20 mouse cellular contexts compared by ENCODE assay signal in genomic region chr17:56688045-56688444, GRCm38 (mm10). TPM values are rescaled to one million over a fixed set of nuclear protein-coding genes. Genes with fewer than 3 reads are reported as not detected.
DNase-seq lines count a peak whose midpoint lies in the region; ATAC-seq and TF ChIP-seq lines count a peak whose summit lies in the region.
"Had no signal": no experiment of that assay in that cellular context is flagged by ENCODE, and none has a peak within 500 bp of the region (broad histone marks: within the 10 kb centered on the region; RNA-seq: fewer than 3 reads in every experiment).

No protein-coding gene starts in this region.

- H3K27me3 ChIP-seq in stomach, embryonic 15.5 days (replicated peaks) = no peaks in the 10 kb centered on the region
- no peaks in the 10 kb centered on the region for H3K27me3 ChIP-seq in stomach, postnatal 0 days (ENCODE audit: control insufficient read depth, insufficient read depth, low read length)
- H3K27me3 ChIP-seq in liver, embryonic 14.5 days (ENCODE audit: control insufficient read depth, insufficient read depth, low read length) = no peaks in the 10 kb centered on the region
- H3K27me3 ChIP-seq: forebrain, embryonic 15.5 days; limb, embryonic 13.5 days; midbrain, embryonic 12.5 days had no signal

- TF ChIP-seq CTCF in stomach, postnatal 0 days (IDR thresholded peaks at IDR 0.05; ENCODE audit: low read depth) = no peak
- no peak for TF ChIP-seq CTCF in liver, embryonic 14.5 days (IDR thresholded peaks at IDR 0.05; ENCODE audit: low read depth)

- DNase-seq in stomach, postnatal 0 days (ENCODE audit: low spot score) = no peak
- DNase-seq in liver, embryonic 14.5 days (ENCODE audit: low read depth in 3 of 3, low spot score in 3 of 3) = peak; percentile 73 to 77 (median 73)
- DNase-seq in cerebellum, postnatal 10 days = no peak
- no peak for DNase-seq in left cerebral cortex, postnatal 25 days (ENCODE audit: low spot score in 2 of 2)
- DNase-seq in thymus, postnatal 14 days = no peak
- DNase-seq: adrenal gland, postnatal 10 days; cerebellum, adult 11-12 months; gastrocnemius, postnatal 25 days; heart, adult 2 months; heart, postnatal 4 days; kidney, adult 11 months; thymus, adult 2 months had no signal

- TF ChIP-seq EP300 in stomach, postnatal 0 days (optimal IDR thresholded peaks at IDR 0.05) = no peak
- peak; percentile 96 for TF ChIP-seq EP300 in liver, embryonic 14.5 days (IDR thresholded peaks at IDR 0.05; ENCODE audit: low read depth)

- no peak overlapping the region for H3K9ac ChIP-seq in stomach, embryonic 15.5 days
- H3K9ac ChIP-seq in stomach, postnatal 0 days (ENCODE audit: low read length) = no peak overlapping the region
- H3K9ac ChIP-seq in liver, embryonic 14.5 days (replicated peaks) = peak overlapping the region; percentile 1
- H3K9ac ChIP-seq: forebrain, embryonic 15.5 days; limb, embryonic 13.5 days; midbrain, embryonic 12.5 days had no signal

- H3K36me3 ChIP-seq in stomach, embryonic 15.5 days = peaks cover 40% of the 10 kb centered on the region
- peaks cover 14% of the 10 kb centered on the region; the same call in 1 of the 2 replicates for H3K36me3 ChIP-seq in stomach, postnatal 0 days (ENCODE audit: control insufficient read depth, insufficient read depth, low read length)
- peaks cover 40% of the 10 kb centered on the region for H3K36me3 ChIP-seq in liver, embryonic 14.5 days (replicated peaks; ENCODE audit: control insufficient read depth, insufficient read depth, low read depth)

- no peak overlapping the region for H3K4me3 ChIP-seq in stomach, embryonic 15.5 days (replicated peaks)
- H3K4me3 ChIP-seq in stomach, postnatal 0 days (ENCODE audit: low read depth, low read length) = no peak overlapping the region
- no peak overlapping the region for H3K4me3 ChIP-seq in liver, embryonic 14.5 days (ENCODE audit: insufficient read depth in 1 of 2, low read depth in 2 of 2, low read length in 2 of 2)
- H3K4me3 ChIP-seq: erythroblast, embryonic 14.5 days; forebrain, embryonic 15.5 days; heart, adult 2 months; limb, embryonic 13.5 days; midbrain, embryonic 12.5 days had no signal

- peaks cover 2% of the 10 kb centered on the region; the same call in 1 of the 2 replicates for H3K4me1 ChIP-seq in stomach, embryonic 15.5 days
- no peaks in the 10 kb centered on the region for H3K4me1 ChIP-seq in stomach, postnatal 0 days (replicated peaks; ENCODE audit: control insufficient read depth, insufficient read depth)
- peaks cover 16 to 43% of the 10 kb centered on the region in 2 experiments for H3K4me1 ChIP-seq in liver, embryonic 14.5 days (replicated peaks; ENCODE audit: control insufficient read depth in 2 of 2, insufficient read depth in 2 of 2, low read length in 1 of 2)
- H3K4me1 ChIP-seq: midbrain, embryonic 12.5 days had no signal

- no peak overlapping the region for H3K27ac ChIP-seq in stomach, embryonic 15.5 days
- H3K27ac ChIP-seq in stomach, postnatal 0 days (replicated peaks) = no peak overlapping the region
- H3K27ac ChIP-seq in liver, embryonic 14.5 days = peak overlapping the region; percentile 69
- H3K27ac ChIP-seq: forebrain, embryonic 15.5 days; heart, adult 2 months; limb, embryonic 13.5 days; macrophage; midbrain, embryonic 12.5 days had no signal

- peak; percentile 64 for ATAC-seq in stomach, embryonic 15.5 days (ENCODE audit: insufficient read depth, low FRiP score, low read depth)
- no peak for ATAC-seq in stomach, postnatal 0 days (ENCODE audit: low FRiP score, low TSS enrichment)
- ATAC-seq in common myeloid progenitor, adult 5-6 weeks (replicated peaks; ENCODE audit: low read depth, poor library complexity, severe bottlenecking) = peak; percentile 46
- ATAC-seq in liver, embryonic 14.5 days (ENCODE audit: insufficient read depth) = peak; percentile 92
- ATAC-seq: activated CD4-positive, CD25-positive, alpha-beta regulatory T cell, adult 4 months; forebrain, embryonic 15.5 days had no signal

- intact Hi-C loops in left cerebral cortex, postnatal 25 days (cut with DNase I) = no loop called here

- H3K9me3 ChIP-seq in stomach, embryonic 15.5 days = no peaks in the 10 kb centered on the region
- no peaks in the 10 kb centered on the region for H3K9me3 ChIP-seq in stomach, postnatal 0 days (ENCODE audit: control insufficient read depth, low read length)
- H3K9me3 ChIP-seq in liver, embryonic 14.5 days (ENCODE audit: control insufficient read depth, low read length) = no peaks in the 10 kb centered on the region
- H3K9me3 ChIP-seq: forebrain, embryonic 15.5 days; limb, embryonic 13.5 days; midbrain, embryonic 12.5 days had no signal

- no peak overlapping the region for H3K4me2 ChIP-seq in stomach, embryonic 15.5 days
- no peak overlapping the region for H3K4me2 ChIP-seq in stomach, postnatal 0 days (replicated peaks; ENCODE audit: low read depth)
- H3K4me2 ChIP-seq in liver, embryonic 14.5 days (ENCODE audit: low read depth) = peak overlapping the region; percentile 47
- H3K4me2 ChIP-seq: forebrain, embryonic 15.5 days; limb, embryonic 13.5 days; midbrain, embryonic 12.5 days had no signal

RNA-seq across cellular contexts. Expression of gene Ranbp3, which starts 15.0 kb away (rescaled TPM):
- 75.9 and 81.6 TPM in 2 replicates for polyA plus RNA-seq in stomach, embryonic 15.5 days (2015; fragmentation: Nextera tagmentation; extraction: Ambion mirVana)
- polyA plus RNA-seq in stomach, postnatal 0 days (2015; fragmentation: Nextera tagmentation; extraction: Ambion mirVana) = 34.5 and 35.4 TPM in 2 replicates
- total RNA-seq in common myeloid progenitor, adult 5-6 weeks (2017) = 56.2 and 56.7 TPM in 2 replicates
- 40.9 and 42.9 TPM in 2 replicates for polyA plus RNA-seq in liver, embryonic 14.5 days (2012; rRNA removed)
- polyA plus RNA-seq in liver, embryonic 14.5 days (2014; fragmentation: Nextera tagmentation; extraction: Ambion mirVana) = 34.2 and 37.2 TPM in 2 replicates
- 10 to 100 TPM; 88.4 to 91.3 TPM for total RNA-seq in left cerebral cortex, postnatal 25 days (2021)

RNA-seq across cellular contexts. Expression of gene Ndufa11, which starts 29.5 kb away (rescaled TPM):
- 437 and 463 TPM in 2 replicates for polyA plus RNA-seq in stomach, embryonic 15.5 days (2015; fragmentation: Nextera tagmentation; extraction: Ambion mirVana)
- polyA plus RNA-seq in stomach, postnatal 0 days (2015; fragmentation: Nextera tagmentation; extraction: Ambion mirVana) = 584 and 595 TPM in 2 replicates
- total RNA-seq in common myeloid progenitor, adult 5-6 weeks (2017) = 63.1 and 84.2 TPM in 2 replicates
- polyA plus RNA-seq in liver, embryonic 14.5 days (2012; rRNA removed) = 119 and 215 TPM in 2 replicates
- polyA plus RNA-seq in liver, embryonic 14.5 days (2014; fragmentation: Nextera tagmentation; extraction: Ambion mirVana) = 276 and 284 TPM in 2 replicates
- 100 to 1,000 TPM; 227 to 237 TPM for total RNA-seq in left cerebral cortex, postnatal 25 days (2021)

RNA-seq across cellular contexts. Expression of gene Vmac, which starts 29.8 kb away (rescaled TPM):
- polyA plus RNA-seq in stomach, embryonic 15.5 days (2015; fragmentation: Nextera tagmentation; extraction: Ambion mirVana) = 16.9 and 21.5 TPM in 2 replicates
- polyA plus RNA-seq in stomach, postnatal 0 days (2015; fragmentation: Nextera tagmentation; extraction: Ambion mirVana) = 19.0 and 22.8 TPM in 2 replicates
- total RNA-seq in common myeloid progenitor, adult 5-6 weeks (2017) = 6.1 and 11.1 TPM in 2 replicates
- 2.8 and 3.3 TPM in 2 replicates for polyA plus RNA-seq in liver, embryonic 14.5 days (2012; rRNA removed)
- polyA plus RNA-seq in liver, embryonic 14.5 days (2014; fragmentation: Nextera tagmentation; extraction: Ambion mirVana) = 3.1 and 3.2 TPM in 2 replicates
- total RNA-seq in left cerebral cortex, postnatal 25 days (2021) = 10 to 100 TPM; 11.0 to 12.3 TPM

Comparison
In these comparisons a context has a peak if more than half of its experiments do, and no peak if none do; other contexts are left out.
1. DNase-seq: peak in liver, embryonic 14.5 days (3 of 3); none in stomach, postnatal 0 days (single experiment), cerebellum, postnatal 10 days (0 of 2), left cerebral cortex, postnatal 25 days (0 of 2) and thymus, postnatal 14 days (single experiment).